In the genomic region with DNA sequence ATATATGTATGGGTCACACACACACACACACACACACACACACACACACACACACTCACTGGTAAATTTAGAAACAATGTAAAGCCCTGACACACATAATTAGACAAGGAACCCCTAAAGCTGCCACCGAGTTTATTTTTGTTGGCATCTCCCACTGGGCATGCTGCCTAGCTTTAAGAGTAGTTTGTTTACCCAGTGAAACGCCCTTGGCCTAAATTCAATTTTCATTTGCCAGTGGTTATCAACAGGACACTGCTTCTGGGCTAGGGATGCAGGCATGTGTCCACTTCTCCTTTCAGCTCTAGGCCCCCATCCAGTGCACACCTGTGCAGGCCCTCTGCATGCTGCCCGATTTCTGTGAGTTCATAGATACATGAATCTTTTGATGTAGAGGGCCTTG, we compare ENCODE assay signal across 16 mouse cellular contexts.
A peak's percentile ranks its signal among the peaks of the same experiment; 100 is the strongest.
DNase-seq lines count a peak whose midpoint lies in the region; ATAC-seq and TF ChIP-seq lines count a peak whose summit lies in the region.
"Had no signal": no experiment of that assay in that cellular context is flagged by ENCODE, and none has a peak within 500 bp of the region (broad histone marks: within the 10 kb centered on the region; RNA-seq: fewer than 3 reads in every experiment).

No protein-coding gene starts in this region.

- TF ChIP-seq CTCF in lung, postnatal 0 days (IDR thresholded peaks at IDR 0.05), result no peak

- H3K27me3 ChIP-seq in kidney, embryonic 15.5 days, result no peaks in the 10 kb centered on the region
- no peaks in the 10 kb centered on the region for H3K27me3 ChIP-seq in heart, embryonic 12.5 days (replicated peaks)
- H3K27me3 ChIP-seq in lung, postnatal 0 days (replicated peaks; ENCODE audit: insufficient read depth, low read length), result no peaks in the 10 kb centered on the region
- H3K27me3 ChIP-seq: embryonic facial prominence, embryonic 12.5 days; forebrain, embryonic 15.5 days had no signal

- no peak overlapping the region for H3K4me3 ChIP-seq in kidney, embryonic 15.5 days (replicated peaks)
- no peak overlapping the region for H3K4me3 ChIP-seq in heart, embryonic 12.5 days
- H3K4me3 ChIP-seq in lung, postnatal 0 days (ENCODE audit: low read depth, low read length), result no peak overlapping the region
- H3K4me3 ChIP-seq: embryonic facial prominence, embryonic 12.5 days; forebrain, embryonic 15.5 days; layer of hippocampus, adult 2 months had no signal

- DNase-seq in adrenal gland, adult 2 months, result peak; percentile 28
- DNase-seq in adrenal gland, postnatal 25 days, result no peak
- DNase-seq in kidney, postnatal 14 days, result peak; percentile 43
- peak; percentile 60 for DNase-seq in lung, postnatal 0 days (ENCODE audit: low spot score)
- no peak for DNase-seq in embryo, embryonic 10 days (ENCODE audit: low spot score)
- DNase-seq in thymus, adult 18-20 months, result no peak
- DNase-seq: cerebellum, postnatal 14 days; gastrocnemius, postnatal 10 days had no signal

- no peak overlapping the region for H3K9ac ChIP-seq in kidney, embryonic 15.5 days
- no peak overlapping the region for H3K9ac ChIP-seq in heart, embryonic 12.5 days
- H3K9ac ChIP-seq in lung, postnatal 0 days (replicated peaks; ENCODE audit: low read depth), result no peak overlapping the region
- H3K9ac ChIP-seq: embryonic facial prominence, embryonic 12.5 days; forebrain, embryonic 15.5 days had no signal

- no peaks in the 10 kb centered on the region for H3K36me3 ChIP-seq in kidney, embryonic 15.5 days
- no peaks in the 10 kb centered on the region for H3K36me3 ChIP-seq in heart, embryonic 12.5 days
- no peaks in the 10 kb centered on the region for H3K36me3 ChIP-seq in lung, postnatal 0 days (ENCODE audit: insufficient read depth, low read length)
- H3K36me3 ChIP-seq: embryonic facial prominence, embryonic 12.5 days; forebrain, embryonic 15.5 days had no signal

- H3K9me3 ChIP-seq in kidney, embryonic 15.5 days (replicated peaks), result 0 out of 2 replicates have a peak, but pooled peaks cover under 1% of the 10 kb centered on the region
- peaks cover 6% of the 10 kb centered on the region for H3K9me3 ChIP-seq in heart, embryonic 12.5 days (replicated peaks)
- no peaks in the 10 kb centered on the region for H3K9me3 ChIP-seq in lung, postnatal 0 days (ENCODE audit: low read length)
- H3K9me3 ChIP-seq: forebrain, embryonic 15.5 days had no signal

- WGBS in kidney, embryonic 15.5 days, result 56% methylated on average over 3 of the region's 3 CpGs
- 47% methylated on average over 3 of the region's 3 CpGs for WGBS in heart, embryonic 12.5 days
- 32% methylated on average over 3 of the region's 3 CpGs for WGBS in lung, postnatal 0 days

- H3K4me2 ChIP-seq in kidney, embryonic 15.5 days, result no peak overlapping the region
- H3K4me2 ChIP-seq in heart, embryonic 12.5 days, result no peak overlapping the region
- H3K4me2 ChIP-seq in lung, postnatal 0 days (replicated peaks; ENCODE audit: low read depth, low read length), result no peak overlapping the region
- H3K4me2 ChIP-seq: embryonic facial prominence, embryonic 12.5 days; forebrain, embryonic 15.5 days; liver, embryonic 11.5 days had no signal

- peaks cover 7% of the 10 kb centered on the region; the same call in 1 of the 2 replicates for H3K4me1 ChIP-seq in kidney, embryonic 15.5 days
- peaks cover 13% of the 10 kb centered on the region for H3K4me1 ChIP-seq in heart, embryonic 12.5 days (replicated peaks)
- H3K4me1 ChIP-seq in lung, postnatal 0 days (ENCODE audit: insufficient read depth, low read depth, low read length), result no peaks in the 10 kb centered on the region
- H3K4me1 ChIP-seq: embryonic facial prominence, embryonic 12.5 days had no signal

- no peak overlapping the region for H3K27ac ChIP-seq in kidney, embryonic 15.5 days
- peak overlapping the region; percentile 44; the same call in 1 of the 2 replicates for H3K27ac ChIP-seq in heart, embryonic 12.5 days (ENCODE audit: poor library complexity, severe bottlenecking)
- no peak overlapping the region for H3K27ac ChIP-seq in lung, postnatal 0 days (ENCODE audit: low read length)
- H3K27ac ChIP-seq: embryonic facial prominence, embryonic 12.5 days; forebrain, embryonic 15.5 days; layer of hippocampus, adult 2 months; stomach, postnatal 0 days had no signal

- no peak for TF ChIP-seq EP300 in lung, postnatal 0 days (IDR thresholded peaks at IDR 0.05)

- ATAC-seq in kidney, embryonic 15.5 days (replicated peaks; ENCODE audit: low FRiP score), result no peak
- peak; percentile 63; the same call in 1 of the 2 replicates for ATAC-seq in heart, embryonic 12.5 days (ENCODE audit: insufficient number of reproducible peaks, low FRiP score)
- ATAC-seq in lung, postnatal 0 days, result no peak
- ATAC-seq: forebrain, embryonic 15.5 days; intestine, embryonic 16.5 days had no signal

Comparison
In these comparisons a context has a peak if more than half of its experiments do, and no peak if none do; other contexts are left out.
1. DNase-seq: peak in adrenal gland, adult 2 months (single experiment), kidney, postnatal 14 days (single experiment) and lung, postnatal 0 days (single experiment); none in adrenal gland, postnatal 25 days (single experiment), embryo, embryonic 10 days (single experiment) and thymus, adult 18-20 months (0 of 2).